Comparison of ENCODE assay signal across 24 mouse cellular contexts in genomic region chr6:97869953-97870352, GRCm38 (mm10).
DNase-seq lines count a peak whose midpoint lies in the region; ATAC-seq and TF ChIP-seq lines count a peak whose summit lies in the region.
"Had no signal": no experiment of that assay in that cellular context is flagged by ENCODE, and none has a peak within 500 bp of the region (broad histone marks: within the 10 kb centered on the region; RNA-seq: fewer than 3 reads in every experiment).

No protein-coding gene starts in this region.

- no peak overlapping the region for H3K4me2 ChIP-seq in kidney, postnatal 0 days (ENCODE audit: low read length)
- H3K4me2 ChIP-seq in kidney, embryonic 15.5 days = no peak overlapping the region
- no peak overlapping the region for H3K4me2 ChIP-seq in lung, postnatal 0 days (replicated peaks; ENCODE audit: low read depth, low read length)
- no peak overlapping the region for H3K4me2 ChIP-seq in stomach, postnatal 0 days (replicated peaks; ENCODE audit: low read depth)
- no peak overlapping the region for H3K4me2 ChIP-seq in forebrain, embryonic 12.5 days
- H3K4me2 ChIP-seq: embryonic facial prominence, embryonic 13.5 days; hindbrain, embryonic 15.5 days had no signal

- H3K27me3 ChIP-seq in heart, adult 2 months (ENCODE audit: control insufficient read depth, insufficient read depth, low read length) = no peaks in the 10 kb centered on the region
- no peaks in the 10 kb centered on the region for H3K27me3 ChIP-seq in kidney, postnatal 0 days (ENCODE audit: insufficient read depth, low read length)
- H3K27me3 ChIP-seq in kidney, embryonic 15.5 days = no peaks in the 10 kb centered on the region
- no peaks in the 10 kb centered on the region for H3K27me3 ChIP-seq in lung, postnatal 0 days (replicated peaks; ENCODE audit: insufficient read depth, low read length)
- H3K27me3 ChIP-seq in stomach, postnatal 0 days (ENCODE audit: control insufficient read depth, insufficient read depth, low read length) = no peaks in the 10 kb centered on the region
- H3K27me3 ChIP-seq in forebrain, embryonic 12.5 days = no peaks in the 10 kb centered on the region
- H3K27me3 ChIP-seq: embryonic facial prominence, embryonic 13.5 days; hindbrain, embryonic 15.5 days had no signal

- H3K4me1 ChIP-seq in heart, adult 2 months (ENCODE audit: control insufficient read depth, insufficient read depth, low read length) = peaks cover 1% of the 10 kb centered on the region; the same call in 1 of the 2 replicates
- no peaks in the 10 kb centered on the region for H3K4me1 ChIP-seq in kidney, postnatal 0 days (replicated peaks; ENCODE audit: insufficient read depth, low read length)
- no peaks in the 10 kb centered on the region for H3K4me1 ChIP-seq in kidney, embryonic 15.5 days
- peaks cover 11% of the 10 kb centered on the region for H3K4me1 ChIP-seq in embryonic fibroblast, embryonic 13.5 days (ENCODE audit: control insufficient read depth, insufficient read depth, low read length)
- H3K4me1 ChIP-seq in lung, postnatal 0 days (ENCODE audit: insufficient read depth, low read depth, low read length) = no peaks in the 10 kb centered on the region
- H3K4me1 ChIP-seq in stomach, postnatal 0 days (replicated peaks; ENCODE audit: control insufficient read depth, insufficient read depth) = no peaks in the 10 kb centered on the region
- no peaks in the 10 kb centered on the region for H3K4me1 ChIP-seq in forebrain, embryonic 12.5 days
- H3K4me1 ChIP-seq: embryonic facial prominence, embryonic 13.5 days; hindbrain, embryonic 15.5 days had no signal

- H3K9ac ChIP-seq in heart, adult 2 months (ENCODE audit: low read depth, low read length) = no peak overlapping the region
- no peak overlapping the region for H3K9ac ChIP-seq in kidney, postnatal 0 days (ENCODE audit: low read depth, low read length)
- no peak overlapping the region for H3K9ac ChIP-seq in kidney, embryonic 15.5 days
- no peak overlapping the region for H3K9ac ChIP-seq in lung, postnatal 0 days (replicated peaks; ENCODE audit: low read depth)
- H3K9ac ChIP-seq in stomach, postnatal 0 days (ENCODE audit: low read length) = no peak overlapping the region
- H3K9ac ChIP-seq in forebrain, embryonic 12.5 days = no peak overlapping the region
- H3K9ac ChIP-seq: embryonic facial prominence, embryonic 13.5 days; hindbrain, embryonic 15.5 days had no signal

- no peak for ATAC-seq in kidney, postnatal 0 days (replicated peaks; ENCODE audit: low FRiP score, low read depth)
- no peak for ATAC-seq in kidney, embryonic 15.5 days (replicated peaks; ENCODE audit: low FRiP score)
- no peak for ATAC-seq in lung, postnatal 0 days
- ATAC-seq in stomach, postnatal 0 days (ENCODE audit: low FRiP score, low TSS enrichment) = no peak
- no peak for ATAC-seq in forebrain, embryonic 12.5 days (ENCODE audit: low FRiP score)
- ATAC-seq: forebrain, embryonic 16.5 days; midbrain, embryonic 16.5 days had no signal

- H3K79me2 ChIP-seq in heart, adult 2 months (replicated peaks; ENCODE audit: control insufficient read depth, insufficient read depth, low read length) = no peaks in the 10 kb centered on the region

- WGBS in heart, adult 2 months = 43% methylated on average over 4 of the region's 4 CpGs
- 52% methylated on average over 4 of the region's 4 CpGs for WGBS in kidney, postnatal 0 days
- 61% methylated on average over 4 of the region's 4 CpGs for WGBS in kidney, embryonic 15.5 days
- WGBS in lung, postnatal 0 days = 60% methylated on average over 4 of the region's 4 CpGs
- 81% methylated on average over 4 of the region's 4 CpGs for WGBS in stomach, postnatal 0 days
- 87% methylated on average over 4 of the region's 4 CpGs for WGBS in forebrain, embryonic 12.5 days

- intact Hi-C loops in heart, adult 2 months (cut with DNase I) = no loop called here
- intact Hi-C loops in heart, postnatal 36 days (cut with DNase I) = no loop called here

- TF ChIP-seq CTCF in heart, adult 2 months (IDR thresholded peaks at IDR 0.05) = no peak
- TF ChIP-seq CTCF in kidney, postnatal 0 days (IDR thresholded peaks at IDR 0.05; ENCODE audit: low read depth) = no peak
- TF ChIP-seq CTCF in embryonic fibroblast, embryonic 13.5 days (IDR thresholded peaks at IDR 0.05; ENCODE audit: borderline replicate concordance, insufficient read depth, low read length) = no peak
- no peak for TF ChIP-seq CTCF in lung, postnatal 0 days (IDR thresholded peaks at IDR 0.05)
- TF ChIP-seq CTCF in stomach, postnatal 0 days (IDR thresholded peaks at IDR 0.05; ENCODE audit: low read depth) = no peak

- 0 out of 2 replicates have a peak, but pooled peaks cover 2% of the 10 kb centered on the region for H3K36me3 ChIP-seq in heart, adult 2 months (ENCODE audit: control insufficient read depth, insufficient read depth, low read length)
- no peaks in the 10 kb centered on the region for H3K36me3 ChIP-seq in kidney, postnatal 0 days (ENCODE audit: insufficient read depth, low read length)
- no peaks in the 10 kb centered on the region for H3K36me3 ChIP-seq in kidney, embryonic 15.5 days
- H3K36me3 ChIP-seq in lung, postnatal 0 days (ENCODE audit: insufficient read depth, low read length) = no peaks in the 10 kb centered on the region
- no peaks in the 10 kb centered on the region for H3K36me3 ChIP-seq in stomach, postnatal 0 days (ENCODE audit: control insufficient read depth, insufficient read depth, low read length)
- no peaks in the 10 kb centered on the region for H3K36me3 ChIP-seq in forebrain, embryonic 12.5 days (replicated peaks)
- H3K36me3 ChIP-seq: embryonic facial prominence, embryonic 13.5 days; hindbrain, embryonic 15.5 days; midbrain, embryonic 10.5 days had no signal

- TF ChIP-seq POLR2A in heart, adult 2 months (IDR thresholded peaks at IDR 0.05; ENCODE audit: insufficient read depth, low read depth, low read length) = no peak
- TF ChIP-seq POLR2A in embryonic fibroblast, embryonic 13.5 days (IDR thresholded peaks at IDR 0.05; ENCODE audit: low read depth, low read length) = no peak

- H3K9me3 ChIP-seq in kidney, postnatal 0 days (replicated peaks; ENCODE audit: low read length) = no peaks in the 10 kb centered on the region
- no peaks in the 10 kb centered on the region for H3K9me3 ChIP-seq in kidney, embryonic 15.5 days (replicated peaks)
- no peaks in the 10 kb centered on the region for H3K9me3 ChIP-seq in lung, postnatal 0 days (ENCODE audit: low read length)
- H3K9me3 ChIP-seq in stomach, postnatal 0 days (ENCODE audit: control insufficient read depth, low read length) = no peaks in the 10 kb centered on the region
- no peaks in the 10 kb centered on the region for H3K9me3 ChIP-seq in forebrain, embryonic 12.5 days
- H3K9me3 ChIP-seq: embryonic facial prominence, embryonic 13.5 days; hindbrain, embryonic 15.5 days; midbrain, embryonic 10.5 days had no signal

- DNase-seq in heart, adult 2 months = no peak
- DNase-seq in heart, postnatal 36 days = no peak
- DNase-seq in kidney, postnatal 0 days (ENCODE audit: low spot score) = peak; percentile 6
- no peak for DNase-seq in lung, postnatal 0 days (ENCODE audit: low spot score)
- no peak for DNase-seq in stomach, postnatal 0 days (ENCODE audit: low spot score)
- DNase-seq: adrenal gland, adult 2 months; cerebellum, adult 2 months; cerebellum, postnatal 25 days; embryo, embryonic 11 days; gastrocnemius, postnatal 14 days; kidney, adult 2 months; kidney, postnatal 14 days; layer of hippocampus, postnatal 36 days; thymus, adult 2 months; thymus, postnatal 4 days had no signal

- peak overlapping the region; percentile 13; the same call in 1 of the 2 replicates for H3K27ac ChIP-seq in heart, adult 2 months
- H3K27ac ChIP-seq in kidney, postnatal 0 days = no peak overlapping the region
- no peak overlapping the region for H3K27ac ChIP-seq in kidney, embryonic 15.5 days
- H3K27ac ChIP-seq in embryonic fibroblast, embryonic 13.5 days (ENCODE audit: insufficient read depth, low read length) = peak overlapping the region; percentile 32
- H3K27ac ChIP-seq in lung, postnatal 0 days (ENCODE audit: low read length) = no peak overlapping the region
- no peak overlapping the region for H3K27ac ChIP-seq in stomach, postnatal 0 days (replicated peaks)
- no peak overlapping the region for H3K27ac ChIP-seq in forebrain, embryonic 12.5 days
- H3K27ac ChIP-seq: embryonic facial prominence, embryonic 13.5 days; hindbrain, embryonic 15.5 days; macrophage; midbrain, embryonic 10.5 days had no signal

- no peak overlapping the region for H3K4me3 ChIP-seq in heart, adult 2 months
- H3K4me3 ChIP-seq in kidney, postnatal 0 days (replicated peaks; ENCODE audit: low read depth, low read length) = no peak overlapping the region
- H3K4me3 ChIP-seq in kidney, embryonic 15.5 days (replicated peaks) = no peak overlapping the region
- no peak overlapping the region for H3K4me3 ChIP-seq in embryonic fibroblast, embryonic 13.5 days (ENCODE audit: insufficient read depth, low read length)
- no peak overlapping the region for H3K4me3 ChIP-seq in lung, postnatal 0 days (ENCODE audit: low read depth, low read length)
- H3K4me3 ChIP-seq in stomach, postnatal 0 days (ENCODE audit: low read depth, low read length) = no peak overlapping the region
- no peak overlapping the region for H3K4me3 ChIP-seq in forebrain, embryonic 12.5 days (replicated peaks)
- H3K4me3 ChIP-seq: embryonic facial prominence, embryonic 13.5 days; hindbrain, embryonic 15.5 days; midbrain, embryonic 10.5 days had no signal

- no peak for TF ChIP-seq EP300 in heart, adult 2 months (IDR thresholded peaks at IDR 0.05; ENCODE audit: insufficient read depth, low read depth, low read length)
- TF ChIP-seq EP300 in lung, postnatal 0 days (IDR thresholded peaks at IDR 0.05) = no peak
- no peak for TF ChIP-seq EP300 in stomach, postnatal 0 days (optimal IDR thresholded peaks at IDR 0.05)

Comparison
In these comparisons a context has a peak if more than half of its experiments do, and no peak if none do; other contexts are left out.
1. H3K27ac ChIP-seq: peak in heart, adult 2 months (single experiment) and embryonic fibroblast, embryonic 13.5 days (single experiment); none in kidney, postnatal 0 days (single experiment), kidney, embryonic 15.5 days (single experiment), lung, postnatal 0 days (single experiment), stomach, postnatal 0 days (single experiment) and forebrain, embryonic 12.5 days (single experiment).